Mouse (Mus musculus): ENCODE results near the gene Vwa3b.

The Vwa3b gene

DNA sequence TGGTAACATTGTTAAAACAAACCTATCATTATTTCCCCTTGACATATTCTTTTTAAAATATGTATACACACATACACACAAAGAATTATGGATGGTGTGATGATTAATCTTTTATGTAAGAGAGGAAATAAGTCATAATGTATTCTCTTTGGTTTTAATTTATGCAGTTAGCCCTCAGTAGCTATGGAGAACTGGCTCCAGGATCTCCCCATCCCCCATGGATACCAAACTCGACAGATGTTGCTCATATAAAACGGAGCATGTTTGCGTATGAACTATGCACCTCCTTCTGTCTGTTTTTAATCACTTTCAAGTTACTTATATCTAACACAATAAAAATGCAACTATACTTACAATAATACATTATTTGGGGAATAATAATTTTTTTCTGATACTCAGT, 96.4 kb downstream of the Vwa3b start:
- no peak for DNase-seq (ENCODE audit: low read depth, low spot score)

- no peak for DNase-seq (ENCODE audit: low read depth, low spot score)
Observed at GRCm38 (mm10) chr1:37124696-37125349, 98.4 kb downstream of the Vwa3b start.

GRCm38 (mm10) chr1:37130012-37130570, 103.7 kb downstream of the Vwa3b start:
- peak; percentile 36 for DNase-seq (ENCODE audit: low read depth, low spot score)

DNA sequence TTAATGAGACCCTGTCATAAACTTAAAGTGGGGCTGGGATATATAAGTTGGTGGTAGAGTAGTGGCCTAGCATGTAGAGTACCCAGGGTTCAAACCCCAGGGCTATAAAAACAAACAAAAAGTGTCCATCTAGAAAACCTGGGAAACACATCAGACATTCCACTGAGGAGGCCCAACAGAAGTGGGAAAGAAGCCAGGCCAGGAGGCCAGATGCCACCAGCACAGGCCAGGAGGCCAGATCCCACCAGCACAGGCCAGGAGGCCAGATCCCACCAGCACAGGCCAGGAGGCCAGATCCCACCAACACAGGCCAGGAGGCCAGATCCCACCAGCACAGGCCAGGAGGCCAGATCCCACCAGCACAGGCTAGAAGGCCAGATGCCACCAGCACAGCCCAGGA, 104.8 kb downstream of the Vwa3b start:
- DNase-seq (ENCODE audit: low read depth, low spot score): no peak

GRCm38 (mm10) chr1:37132433-37132832, 106.0 kb downstream of the Vwa3b start:
- no peak for DNase-seq (ENCODE audit: low read depth, low spot score)

GRCm38 (mm10) chr1:37145966-37146365, 119.6 kb downstream of the Vwa3b start:
- DNase-seq (ENCODE audit: low read depth, low spot score): no peak

GRCm38 (mm10) chr1:37149866-37150265, 123.5 kb downstream of the Vwa3b start:
- no peak for DNase-seq (ENCODE audit: low read depth, low spot score)

GRCm38 (mm10) chr1:37151896-37152295, 125.5 kb downstream of the Vwa3b start:
- no peak for DNase-seq (ENCODE audit: low read depth, low spot score)

DNA sequence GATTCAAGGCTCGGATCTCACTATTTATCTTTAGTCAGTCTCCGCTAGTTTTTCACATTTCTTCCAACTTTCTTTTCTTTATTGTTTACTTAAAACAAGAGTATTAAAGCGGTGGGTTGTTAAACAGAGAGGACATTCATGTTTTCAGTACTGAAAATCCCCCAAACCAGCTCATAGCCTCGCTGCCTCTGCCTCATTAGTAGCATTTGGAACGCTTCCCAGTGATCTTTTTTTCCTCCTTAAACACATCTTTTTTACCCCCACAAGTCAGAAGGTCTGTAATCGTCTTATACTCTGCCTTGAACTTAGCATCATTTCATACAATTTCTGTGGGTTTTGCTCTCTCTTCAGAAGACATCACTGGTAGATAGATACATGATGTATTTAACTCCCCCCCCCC, 139.7 kb downstream of the Vwa3b start:
- DNase-seq (ENCODE audit: low read depth, low spot score): no peak

DNA sequence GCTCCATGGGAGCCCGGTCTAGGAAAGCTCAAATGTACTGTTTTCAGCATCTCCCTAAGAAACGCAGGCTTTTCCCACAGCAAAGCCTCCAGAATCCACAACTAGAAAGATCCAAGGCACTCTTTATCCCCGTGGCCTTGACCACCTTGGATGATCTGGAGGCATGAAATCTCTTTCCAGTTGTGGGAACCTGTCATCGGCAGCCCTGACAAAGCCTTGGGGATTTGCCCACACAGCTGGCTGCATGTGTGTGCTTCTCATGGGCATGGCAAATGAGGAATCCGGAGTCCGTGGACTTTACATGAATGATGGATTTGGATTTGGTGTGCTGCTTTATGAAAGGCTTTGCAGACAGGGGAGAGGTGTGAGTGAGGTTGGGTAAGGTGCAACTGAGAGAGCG, 141.5 kb downstream of the Vwa3b start:
- no peak for DNase-seq (ENCODE audit: low read depth, low spot score)

DNA sequence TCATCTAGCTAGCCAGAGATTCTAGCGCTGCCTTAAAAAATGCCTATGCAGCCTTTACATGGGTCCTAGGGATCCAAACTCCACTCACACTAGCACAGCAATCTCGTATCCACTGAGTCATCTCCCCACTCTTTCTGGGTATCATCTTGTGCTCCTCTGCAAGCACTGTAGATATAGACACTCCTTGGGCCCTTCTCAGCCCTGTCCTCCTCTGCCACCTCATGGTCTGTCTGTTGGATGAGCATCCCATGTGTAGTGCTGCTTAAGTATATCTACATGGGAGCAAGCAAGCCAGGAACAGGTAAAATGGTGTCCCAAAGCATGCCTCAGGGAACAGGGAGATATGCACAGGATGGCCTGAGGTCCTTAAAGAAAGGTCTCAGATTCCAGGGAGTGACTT, 151.5 kb downstream of the Vwa3b start:
- DNase-seq (ENCODE audit: low read depth, low spot score): no peak

GRCm38 (mm10) chr1:37179852-37180251, 153.5 kb downstream of the Vwa3b start:
- no peak for DNase-seq (ENCODE audit: low read depth, low spot score)

GRCm38 (mm10) chr1:37187050-37187449, 160.7 kb downstream of the Vwa3b start:
- no peak for DNase-seq (ENCODE audit: low read depth, low spot score)

DNA sequence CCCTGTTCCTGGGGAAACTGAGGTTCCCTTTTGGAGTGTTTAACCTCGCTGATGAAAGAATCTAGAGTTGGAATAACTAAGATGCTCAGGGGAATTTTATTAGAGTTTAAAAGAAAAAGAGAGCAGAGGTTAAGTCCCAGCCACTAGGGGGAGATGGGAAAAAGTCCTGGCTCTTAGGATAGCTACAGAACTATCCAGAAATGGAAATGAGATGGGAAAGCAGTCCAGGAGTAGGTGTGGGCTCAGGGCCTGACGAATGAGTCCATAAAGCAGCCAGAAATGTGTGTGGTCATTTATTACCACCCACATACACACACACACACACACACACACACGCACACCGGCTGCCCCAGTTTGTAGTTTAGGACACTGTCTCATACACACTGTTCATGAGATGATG, 168.2 kb downstream of the Vwa3b start:
- DNase-seq (ENCODE audit: low read depth, low spot score): no peak

- no peak for DNase-seq (ENCODE audit: low read depth, low spot score)
Observed at GRCm38 (mm10) chr1:37201406-37201805, 175.0 kb downstream of the Vwa3b start.

DNA sequence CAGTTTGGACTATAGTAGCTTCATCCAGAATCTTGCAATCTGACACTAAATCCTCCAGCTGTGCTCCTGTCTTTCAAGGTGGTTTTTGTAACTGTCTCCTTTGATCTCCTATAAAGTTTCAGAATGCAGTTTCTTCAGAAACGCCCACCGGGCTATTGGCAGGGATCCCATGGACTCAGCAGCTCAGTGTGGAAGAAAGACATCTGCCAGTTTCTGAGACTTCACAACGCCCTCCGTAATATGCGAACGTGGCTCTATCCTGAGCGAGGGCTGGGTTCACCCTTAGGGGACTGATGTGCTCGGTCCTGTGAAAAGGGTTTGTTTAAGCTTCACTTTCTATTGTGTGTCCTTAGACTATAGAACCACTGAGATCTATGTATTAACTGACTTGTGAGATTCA, 181.3 kb downstream of the Vwa3b start:
- DNase-seq (ENCODE audit: low read depth, low spot score): no peak

DNA sequence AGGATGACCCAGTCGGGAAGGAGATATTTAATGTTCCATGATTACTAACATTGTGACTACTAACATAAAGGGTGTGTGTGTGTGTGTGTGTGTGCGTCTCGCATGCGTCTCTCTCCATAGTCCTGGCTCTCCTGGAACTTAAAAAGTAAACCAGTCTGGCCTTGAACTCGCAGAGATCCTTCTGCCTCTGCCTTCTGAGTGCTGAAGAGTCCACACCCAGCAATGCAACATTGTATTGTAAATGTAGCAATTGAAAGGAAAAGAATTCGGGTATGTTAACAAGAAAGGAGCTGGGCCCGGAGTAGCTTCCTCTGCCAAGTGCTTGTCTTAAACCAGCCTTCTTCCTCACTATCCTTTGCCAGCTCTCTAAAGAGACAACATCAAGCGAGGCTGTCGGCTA, 186.0 kb downstream of the Vwa3b start:
- DNase-seq (ENCODE audit: low read depth, low spot score): no peak

GRCm38 (mm10) chr1:37214144-37214543, 187.7 kb downstream of the Vwa3b start, which contains the start of gene Cnga3:
TSS of gene Cnga3 (plus strand) at chr1:37214434.
- no peak for DNase-seq (ENCODE audit: low read depth, low spot score)

GRCm38 (mm10) chr1:37218386-37218785, 192.0 kb downstream of the Vwa3b start:
- DNase-seq (ENCODE audit: low read depth, low spot score): no peak

DNA sequence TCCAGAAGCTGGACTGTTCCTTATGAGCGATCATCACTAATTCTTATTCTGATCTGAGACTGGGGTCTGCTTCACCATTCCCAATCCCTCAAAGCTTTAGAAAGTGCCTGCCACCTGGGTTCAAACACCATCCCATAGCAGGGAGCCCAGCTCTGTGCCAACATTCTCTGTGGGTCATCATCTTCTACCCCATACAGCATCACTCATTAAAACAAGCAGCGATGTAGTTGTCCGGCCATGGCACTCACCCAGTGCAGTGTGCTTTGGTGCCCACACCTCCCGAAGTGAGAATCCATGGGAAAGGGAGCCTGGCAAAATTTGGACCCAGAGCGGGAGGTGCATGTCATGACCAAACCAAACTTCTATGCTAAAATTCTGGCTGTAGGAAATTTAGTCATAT, 193.2 kb downstream of the Vwa3b start:
- no peak for DNase-seq (ENCODE audit: low read depth, low spot score)

GRCm38 (mm10) chr1:37220134-37220907, 193.9 kb downstream of the Vwa3b start:
- no peak for DNase-seq (ENCODE audit: low read depth, low spot score)

- no peak for DNase-seq (ENCODE audit: low read depth, low spot score)
Observed at GRCm38 (mm10) chr1:37222002-37222401, 195.6 kb downstream of the Vwa3b start.

DNA sequence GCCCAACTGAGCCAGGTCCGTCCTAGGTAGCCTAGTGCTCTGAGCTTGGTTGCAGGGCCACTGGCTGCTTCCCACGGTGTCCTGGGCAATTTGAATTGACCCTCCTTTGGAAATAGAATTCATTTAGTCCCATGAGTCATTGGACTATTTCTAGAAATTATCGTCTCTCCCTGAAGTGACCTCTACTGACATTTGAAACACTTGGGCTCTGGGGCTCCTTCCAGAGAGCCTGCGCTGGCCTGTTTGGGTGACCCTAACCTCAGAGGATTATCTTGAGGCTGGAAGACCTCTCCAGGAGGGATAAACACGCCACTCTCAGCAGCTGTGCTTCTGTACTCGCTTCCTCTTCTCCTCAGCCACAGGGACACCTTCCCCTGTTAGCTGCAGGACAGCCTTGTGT, 204.0 kb downstream of the Vwa3b start:
- DNase-seq (ENCODE audit: low read depth, low spot score): no peak
